Mouse (Mus musculus): ENCODE results near the gene Atp5f1. TPM values are rescaled to one million over a fixed set of nuclear protein-coding genes. Genes with fewer than 3 reads are reported as not detected.
"Not testable (repeated sequence)": the region's sequence is repeated elsewhere in the genome, so short reads cannot be mapped to it uniquely, and the experiment has no call there.

Atp5f1 gene
- total RNA-seq, 2 experiments from 2014 or later = 272 to 278 TPM

- intact Hi-C loops (cut with DNase I) = no loop called here
- peak; percentile 18 to 26 for DNase-seq (ENCODE audit: low spot score in 2 of 2)
Measured at GRCm38 (mm10) chr3:105933926-105934325, 26.0 kb downstream of the Atp5f1 start.

GRCm38 (mm10) chr3:105932240-105933071, 27.4 kb downstream of the Atp5f1 start, which contains the start of gene I830077J02Rik:
Gene I830077J02Rik, minus strand, starts transcription at chr3:105932664.
- intact Hi-C loops (cut with DNase I) = no loop called here
- no peak for DNase-seq (ENCODE audit: low spot score in 2 of 2)

GRCm38 (mm10) chr3:105931095-105931494, 28.8 kb downstream of the Atp5f1 start:
- intact Hi-C loops (cut with DNase I) = no loop called here
- DNase-seq (ENCODE audit: low spot score in 2 of 2) = no peak

GRCm38 (mm10) chr3:105929821-105930220, 30.1 kb downstream of the Atp5f1 start:
- DNase-seq (ENCODE audit: low spot score in 2 of 2) = no peak
- intact Hi-C loops (cut with DNase I) = no loop called here

- DNase-seq (ENCODE audit: low spot score in 2 of 2) = no peak
- intact Hi-C loops (cut with DNase I) = no loop called here
Measured at GRCm38 (mm10) chr3:105928781-105929180, 31.1 kb downstream of the Atp5f1 start.

GRCm38 (mm10) chr3:105928195-105928569, 31.7 kb downstream of the Atp5f1 start:
- no peak for DNase-seq (ENCODE audit: low spot score in 2 of 2)
- intact Hi-C loops (cut with DNase I) = no loop called here

- no peak for DNase-seq (ENCODE audit: low spot score in 2 of 2)
- intact Hi-C loops (cut with DNase I) = no loop called here
Measured at GRCm38 (mm10) chr3:105927561-105928194, 32.2 kb downstream of the Atp5f1 start.

- DNase-seq (ENCODE audit: low spot score in 2 of 2) = no peak
- intact Hi-C loops (cut with DNase I) = no loop called here
Measured at GRCm38 (mm10) chr3:105924616-105925015, 35.3 kb downstream of the Atp5f1 start.

- intact Hi-C loops (cut with DNase I) = no loop called here
- no peak for DNase-seq (ENCODE audit: low spot score in 2 of 2)
Measured at GRCm38 (mm10) chr3:105921959-105922358, 37.9 kb downstream of the Atp5f1 start.

GRCm38 (mm10) chr3:105920743-105921142, 39.2 kb downstream of the Atp5f1 start:
- intact Hi-C loops (cut with DNase I); DNase-seq (ENCODE audit: low spot score in 2 of 2): not testable (repeated sequence)

GRCm38 (mm10) chr3:105918355-105918745, 41.5 kb downstream of the Atp5f1 start:
- intact Hi-C loops (cut with DNase I) = no loop called here
- no peak for DNase-seq (ENCODE audit: low spot score in 2 of 2)

GRCm38 (mm10) chr3:105917656-105918354, 42.1 kb downstream of the Atp5f1 start:
- intact Hi-C loops (cut with DNase I) = no loop called here
- no peak for DNase-seq (ENCODE audit: low spot score in 2 of 2)

GRCm38 (mm10) chr3:105916455-105916854, 43.4 kb downstream of the Atp5f1 start:
- DNase-seq (ENCODE audit: low spot score in 2 of 2); intact Hi-C loops (cut with DNase I): not testable (repeated sequence)

GRCm38 (mm10) chr3:105915281-105915680, 44.6 kb downstream of the Atp5f1 start:
- no peak for DNase-seq (ENCODE audit: low spot score in 2 of 2)
- intact Hi-C loops (cut with DNase I) = no loop called here

GRCm38 (mm10) chr3:105913839-105914681, 45.8 kb downstream of the Atp5f1 start:
- intact Hi-C loops (cut with DNase I) = no loop called here

GRCm38 (mm10) chr3:105912097-105912880, 47.6 kb downstream of the Atp5f1 start:
- intact Hi-C loops (cut with DNase I) = no loop called here
- no peak for DNase-seq (ENCODE audit: low spot score in 2 of 2)

More at GRCm38 (mm10) chr3:105913839-105914681, 45.8 kb downstream of the Atp5f1 start:
- no peak for DNase-seq (ENCODE audit: low spot score in 2 of 2)

- intact Hi-C loops (cut with DNase I) = no loop called here
- DNase-seq (ENCODE audit: low spot score in 2 of 2) = no peak
Measured at GRCm38 (mm10) chr3:105910519-105911190, 49.2 kb downstream of the Atp5f1 start.

GRCm38 (mm10) chr3:105908976-105909375, 50.9 kb downstream of the Atp5f1 start:
- DNase-seq (ENCODE audit: low spot score in 2 of 2) = no peak
- intact Hi-C loops (cut with DNase I) = no loop called here
